Mouse (Mus musculus) monocyte, adult 2 months (primary cell): Measurements from ENCODE around the gene Ecel1.
A peak's percentile ranks its signal among the peaks of the same experiment; 100 is the strongest.

Source experiments
- DNase-seq, 2 experiments: peaks; one replicate each; pipeline ENCODE4 v3.0.0; 2022; ENCODE audit warnings: low spot score in 2 of 2, low read depth in 1 of 2

Ecel1 gene

GRCm38 (mm10) chr1:87103936-87104335 lies 52.4 kb downstream of the Ecel1 start:
- no peak for DNase-seq

- DNase-seq: no peak
Measured at GRCm38 (mm10) chr1:87102114-87102513, 54.2 kb downstream of the Ecel1 start.

- DNase-seq: no peak
Measured at GRCm38 (mm10) chr1:87101411-87101810, 54.9 kb downstream of the Ecel1 start, which contains the start of gene Alpi. TSS of gene Alpi (minus strand) at chr1:87101606.

- DNase-seq: peak in 1 of 2 experiments; percentile 25
Measured at GRCm38 (mm10) chr1:87098358-87098975, 57.9 kb downstream of the Ecel1 start.
